Mouse (Mus musculus): ENCODE results near the gene Ptpn4. TPM values are rescaled to one million over a fixed set of nuclear protein-coding genes. Genes with fewer than 3 reads are reported as not detected.

The Ptpn4 gene
- total and polyA plus RNA-seq, 3 experiments, result 6.2 to 527 (median 9.5) TPM

DNA sequence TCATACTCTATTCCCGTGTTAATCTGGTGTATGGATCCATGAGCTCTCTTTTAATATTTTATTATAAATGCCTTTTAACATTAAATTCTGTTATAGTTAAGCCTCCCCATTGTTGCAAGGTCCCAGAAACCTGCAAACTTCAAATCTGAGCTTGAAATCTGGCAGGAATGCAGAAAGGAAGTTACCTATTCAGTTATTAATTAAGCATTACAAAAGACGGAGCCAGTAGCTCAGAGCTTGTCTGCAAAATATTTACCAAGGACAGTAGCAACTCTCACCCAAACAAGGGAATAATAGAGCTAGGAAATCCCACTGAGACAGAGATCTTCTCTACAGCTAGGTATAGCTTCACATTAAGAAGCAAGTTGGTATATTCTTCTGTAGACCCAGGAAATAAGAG lies 106.2 kb downstream of the Ptpn4 start:
- no peaks in the 10 kb centered on the region for H3K4me1 ChIP-seq (ENCODE audit: control insufficient read depth in 1 of 2, insufficient read depth in 2 of 2, low read length in 2 of 2)
- no peak overlapping the region for H3K27ac ChIP-seq (ENCODE audit: control insufficient read depth, low read depth, low read length)
- no peak for DNase-seq (ENCODE audit: low read depth, low spot score)
- H3K27me3 ChIP-seq (ENCODE audit: control insufficient read depth in 1 of 2, insufficient read depth in 2 of 2, low read length in 2 of 2), result no peaks in the 10 kb centered on the region
- H3K4me3 ChIP-seq (ENCODE audit: control insufficient read depth in 1 of 2, insufficient read depth in 1 of 2, low read depth in 2 of 2, low read length in 2 of 2), result no peak overlapping the region
- H3K9ac ChIP-seq (ENCODE audit: control insufficient read depth, low read depth, low read length, poor library complexity, severe bottlenecking), result no peak overlapping the region
- H3K9me3 ChIP-seq (replicated peaks; ENCODE audit: insufficient read depth, low read length), result no peaks in the 10 kb centered on the region
- peaks cover 0 to 1% of the 10 kb centered on the region in 2 experiments; a peak in 1 of 4 replicates for H3K36me3 ChIP-seq (ENCODE audit: control insufficient read depth in 1 of 2, insufficient read depth in 2 of 2, low read length in 2 of 2)
- no peaks in the 10 kb centered on the region for H3K79me2 ChIP-seq (ENCODE audit: control insufficient read depth, insufficient read depth, low read length, poor library complexity)
- no peak for TF ChIP-seq GATA1 (IDR thresholded peaks at IDR 0.05; ENCODE audit: low read depth, low read length)
- no peak for TF ChIP-seq CHD1 (IDR thresholded peaks at IDR 0.05; ENCODE audit: low read depth, low read length)
- TF ChIP-seq BHLHE40 (IDR thresholded peaks at IDR 0.05; ENCODE audit: borderline replicate concordance, low read depth, low read length), result no peak
- TF ChIP-seq SIN3A (IDR thresholded peaks at IDR 0.05; ENCODE audit: low read length), result no peak
- TF ChIP-seq POLR2AphosphoS5 (IDR thresholded peaks at IDR 0.05; ENCODE audit: borderline replicate concordance, low read depth, low read length), result no peak

DNA sequence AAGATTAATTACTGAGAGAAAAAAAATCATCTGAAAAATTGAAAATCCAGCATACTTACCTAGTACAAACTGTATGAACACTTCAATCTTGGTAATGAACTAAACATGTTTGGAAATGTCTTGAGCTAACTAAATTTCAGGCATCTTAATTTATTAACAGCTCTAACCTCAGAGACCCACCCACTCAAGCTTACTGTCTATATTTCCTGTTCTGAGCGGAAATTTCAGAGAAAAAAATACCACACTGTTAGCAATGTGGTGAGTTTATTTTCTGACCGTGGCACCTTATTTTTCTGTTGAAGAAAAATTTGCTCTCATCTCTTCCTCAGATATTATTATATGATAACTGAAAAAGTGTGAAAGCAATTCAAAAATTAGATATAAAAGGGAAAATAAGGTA lies 124.4 kb downstream of the Ptpn4 start:
- Histone ChIP-seq H3K9me3 (replicated peaks; ENCODE audit: insufficient read depth, low read length) (no peaks in the 10 kb centered on the region), H3K36me3 (ENCODE audit: control insufficient read depth in 1 of 2, insufficient read depth in 2 of 2, low read length in 2 of 2) (peaks cover 0 to 2% of the 10 kb centered on the region in 2 experiments; a peak in 1 of 4 replicates), H3K79me2 (ENCODE audit: control insufficient read depth, insufficient read depth, low read length, poor library complexity) (no peaks in the 10 kb centered on the region), H3K4me1 (ENCODE audit: control insufficient read depth in 1 of 2, insufficient read depth in 2 of 2, low read length in 2 of 2) (no peaks in the 10 kb centered on the region), H3K9ac (ENCODE audit: control insufficient read depth, low read depth, low read length, poor library complexity, severe bottlenecking) (no peak overlapping the region), H3K27ac (ENCODE audit: control insufficient read depth, low read depth, low read length) (no peak overlapping the region), H3K4me3 (ENCODE audit: control insufficient read depth in 1 of 2, insufficient read depth in 1 of 2, low read depth in 2 of 2, low read length in 2 of 2) (no peak overlapping the region), H3K27me3 (ENCODE audit: control insufficient read depth in 1 of 2, insufficient read depth in 2 of 2, low read length in 2 of 2) (no peaks in the 10 kb centered on the region)
- TF ChIP-seq TAL1 (IDR thresholded peaks at IDR 0.05; ENCODE audit: low read length) (no peak), POLR2AphosphoS2 (IDR thresholded peaks at IDR 0.05; ENCODE audit: low read length) (no peak), CHD1 (IDR thresholded peaks at IDR 0.05; ENCODE audit: low read depth, low read length) (no peak), ELF1 (IDR thresholded peaks at IDR 0.05; ENCODE audit: low read depth, low read length) (no peak)
- no peak for DNase-seq (ENCODE audit: low read depth, low spot score)

DNA sequence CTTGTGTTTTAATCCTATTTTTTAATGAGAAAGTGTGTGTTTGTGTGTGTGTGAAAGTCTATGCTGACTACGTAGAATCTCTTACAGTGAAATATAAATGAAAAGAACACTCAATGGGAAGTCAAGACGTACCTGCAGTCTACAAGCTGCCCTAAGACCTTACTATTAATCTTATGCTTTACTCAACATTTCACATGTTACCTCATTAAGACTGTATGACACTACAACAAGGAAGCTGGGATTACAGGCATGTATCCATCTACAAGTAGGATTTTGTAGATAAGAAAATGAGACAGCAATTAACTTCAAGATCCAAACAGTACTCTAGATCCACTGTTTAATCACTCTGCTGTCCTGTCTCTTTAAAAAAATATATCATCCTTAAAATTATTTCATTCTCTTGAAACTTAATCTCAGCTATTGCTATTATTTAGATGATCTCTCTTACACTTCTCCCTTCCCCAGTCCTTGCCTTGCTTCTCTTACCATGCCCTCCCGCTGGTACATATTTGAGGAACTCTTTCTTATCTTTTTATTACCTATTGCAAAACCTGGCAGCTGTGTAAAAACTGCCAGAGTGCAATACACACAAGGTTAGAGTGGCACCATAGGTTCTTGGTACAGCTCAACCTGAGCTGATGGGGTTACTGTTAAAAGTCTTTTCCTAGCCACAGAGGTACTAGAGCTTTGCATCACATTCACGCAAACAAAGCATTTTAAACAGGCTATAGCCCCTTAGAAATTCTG lies 130.8 kb downstream of the Ptpn4 start:
- no peaks in the 10 kb centered on the region for H3K79me2 ChIP-seq (ENCODE audit: control insufficient read depth, insufficient read depth, low read length, poor library complexity)
- no peaks in the 10 kb centered on the region; a peak in 1 of 4 replicates for H3K4me1 ChIP-seq (ENCODE audit: control insufficient read depth in 1 of 2, insufficient read depth in 2 of 2, low read length in 2 of 2)
- no peak overlapping the region for H3K4me3 ChIP-seq (ENCODE audit: control insufficient read depth in 1 of 2, insufficient read depth in 1 of 2, low read depth in 2 of 2, low read length in 2 of 2)
- no peak overlapping the region for H3K9ac ChIP-seq (ENCODE audit: control insufficient read depth, low read depth, low read length, poor library complexity, severe bottlenecking)
- H3K27ac ChIP-seq (ENCODE audit: control insufficient read depth, low read depth, low read length), result no peak overlapping the region
- no peaks in the 10 kb centered on the region for H3K9me3 ChIP-seq (replicated peaks; ENCODE audit: insufficient read depth, low read length)
- peaks cover 3 to 13% of the 10 kb centered on the region in 2 experiments; a peak in 3 of 4 replicates for H3K36me3 ChIP-seq (ENCODE audit: control insufficient read depth in 1 of 2, insufficient read depth in 2 of 2, low read length in 2 of 2)
- peak; percentile 58 for DNase-seq (ENCODE audit: low read depth, low spot score)
- no peaks in the 10 kb centered on the region for H3K27me3 ChIP-seq (ENCODE audit: control insufficient read depth in 1 of 2, insufficient read depth in 2 of 2, low read length in 2 of 2)
- TF ChIP-seq TCF12 (IDR thresholded peaks at IDR 0.05; ENCODE audit: low read depth, low read length), result 0 out of 2 replicates have a peak, but pooled peaks have one; percentile 34
- TF ChIP-seq MYB (IDR thresholded peaks at IDR 0.05; ENCODE audit: low read depth, low read length), result no peak
- no peak for TF ChIP-seq RCOR1 (IDR thresholded peaks at IDR 0.05; ENCODE audit: low read depth, low read length)
- TF ChIP-seq POLR2A (IDR thresholded peaks at IDR 0.05; ENCODE audit: control insufficient read depth in 1 of 2, insufficient read depth in 1 of 2, low read depth in 1 of 2, low read length in 2 of 2, poor library complexity in 1 of 2), result no peak
- TF ChIP-seq POLR2AphosphoS2 (IDR thresholded peaks at IDR 0.05; ENCODE audit: low read length), result no peak
- no peak for TF ChIP-seq MXI1 (IDR thresholded peaks at IDR 0.05; ENCODE audit: low read depth, low read length)
- TF ChIP-seq SIN3A (IDR thresholded peaks at IDR 0.05; ENCODE audit: low read length), result no peak
- peak; percentile 30; the same call in 1 of the 2 replicates for TF ChIP-seq ETS1 (IDR thresholded peaks at IDR 0.05; ENCODE audit: low read depth, low read length)
- TF ChIP-seq MEF2A (IDR thresholded peaks at IDR 0.05; ENCODE audit: extremely low read depth, insufficient replicate concordance, low read depth, low read length, poor library complexity, severe bottlenecking), result no peak
- no peak for TF ChIP-seq NELFE (IDR thresholded peaks at IDR 0.05; ENCODE audit: low read depth, low read length)
- TF ChIP-seq GATA1 (IDR thresholded peaks at IDR 0.05; ENCODE audit: low read depth, low read length), result peak; percentile 52
- TF ChIP-seq NRF1 (IDR thresholded peaks at IDR 0.05; ENCODE audit: insufficient read depth, low read depth, low read length, poor library complexity, severe bottlenecking), result no peak
- no peak for TF ChIP-seq USF1 (IDR thresholded peaks at IDR 0.05; ENCODE audit: low read depth, low read length)
- peak; percentile 29 to 50; a peak in 1 of 4 replicates for TF ChIP-seq EP300 (IDR thresholded peaks at IDR 0.05; ENCODE audit: low read depth in 1 of 2, low read length in 2 of 2)
- TF ChIP-seq ZMIZ1 (IDR thresholded peaks at IDR 0.05; ENCODE audit: low read depth, low read length), result no peak
- TF ChIP-seq ZC3H11A (IDR thresholded peaks at IDR 0.05; ENCODE audit: low read depth, low read length), result peak; percentile 10; the same call in 1 of the 2 replicates
- TF ChIP-seq KAT2A (conservative IDR thresholded peaks at IDR 0.05; ENCODE audit: low read depth, low read length), result no peak
- TF ChIP-seq MAX (IDR thresholded peaks at IDR 0.05; ENCODE audit: low read length), result no peak
- TF ChIP-seq MAFK (IDR thresholded peaks at IDR 0.05; ENCODE audit: borderline replicate concordance, low read depth, low read length), result no peak

Measured in MEL (cell line).